Mouse (Mus musculus): ENCODE measurements at regions not wholly inside any gene's neighbourhood (a gene's known extent, or its start where the extent isn't known, plus 50 kb on each side); places are given as distances from the start of the nearest gene placed in this dataset.

- TF ChIP-seq CTCF (conservative IDR thresholded peaks at IDR 0.05; ENCODE audit: insufficient read depth, insufficient read length, low read depth, low read length) (no peak), POLR2A (IDR thresholded peaks at IDR 0.05; ENCODE audit: low read depth, low read length) (no peak)
These were observed 292.3 kb upstream of the Kcnh7 start for GRCm38 (mm10) chr2:63476411-63476810.
